Mouse (Mus musculus) limb, embryonic 15.5 days (tissue): ENCODE results near the gene Zfp78. TPM values are rescaled to one million over a fixed set of nuclear protein-coding genes. Genes with fewer than 3 reads are reported as not detected.

Experiments
- ATAC-seq: fragments of 200-750 bp; cut with Nextera tagmentation; 2 replicates; pipeline ENCODE4 v1.8.0; 2017; ENCODE audit warnings: low read depth, moderate TSS enrichment; ENCODE audit not compliant: insufficient number of reproducible peaks, low FRiP score, low TSS enrichment
- H3K27ac ChIP-seq: fragments of 300-500 bp; sonication (generic); 2 replicates; pipeline ENCODE4 v1.5.1; 2015; ENCODE audit warnings: moderate library complexity, mild to moderate bottlenecking, inconsistent platforms
- H3K27me3 ChIP-seq: fragments of 300-500 bp; sonication (generic); 2 replicates; pipeline ENCODE4 v1.6.1; 2015; ENCODE audit warnings: inconsistent platforms
- H3K36me3 ChIP-seq: fragments of 300-500 bp; sonication (generic); 2 replicates; pipeline ENCODE4 v1.6.1; 2015; ENCODE audit warnings: inconsistent platforms
- H3K4me1 ChIP-seq: fragments of 300-500 bp; sonication (generic); 2 replicates; pipeline ENCODE4 v1.6.1; 2015; ENCODE audit warnings: inconsistent platforms
- H3K4me2 ChIP-seq: fragments of 300-500 bp; sonication (generic); 2 replicates; pipeline ENCODE4 v1.6.1; 2015; ENCODE audit warnings: mild to moderate bottlenecking, inconsistent platforms
- H3K4me3 ChIP-seq: fragments of 300-500 bp; sonication (generic); 2 replicates; pipeline ENCODE4 v1.5.1; 2015; ENCODE audit warnings: mild to moderate bottlenecking, inconsistent platforms
- H3K9ac ChIP-seq: fragments of 300-500 bp; sonication (generic); 2 replicates; pipeline ENCODE4 v1.6.1; 2015; ENCODE audit warnings: inconsistent platforms
- H3K9me3 ChIP-seq: fragments of 300-500 bp; sonication (generic); 2 replicates; pipeline ENCODE4 v1.6.1; 2016; ENCODE audit warnings: inconsistent platforms
- WGBS: fragments of 180-500 bp; shearing (Covaris S2); methylation state at CpG from one replicate; pipeline ENCODE4 v1.1.7; 2015; 5-methylcytosine and 5-hydroxymethylcytosine counted together
- polyA plus RNA-seq: library from polyadenylated mRNA; unstranded; fragments of >200 nt; fragmentation: Nextera tagmentation; extraction: Ambion mirVana; gene quantifications from 2 replicates; pipeline ENCODE4 v1.2.1, GENCODE M21; 2015

The Zfp78 gene
- 2.9 and 3.3 TPM in 2 replicates for polyA plus RNA-seq

GRCm38 (mm10) chr7:6363047-6363488 lies at the start of gene Zfp78:
Gene Zfp78, plus strand, starts transcription at chr7:6363280.
- peak; percentile 77 for ATAC-seq

GRCm38 (mm10) chr7:6330458-6331232 lies 32.4 kb upstream of the Zfp78 start:
- peak; percentile 54 for ATAC-seq
- 16% methylated on average over 23 of the region's 23 CpGs for WGBS

More at GRCm38 (mm10) chr7:6363047-6363488, at the start of gene Zfp78:
- H3K4me2 ChIP-seq: peak within 1 kb of the TSS; percentile 67
- H3K4me3 ChIP-seq: peak within 1 kb of the TSS; percentile 61
- H3K9me3 ChIP-seq: no peaks in the 10 kb centered on the region
- peak within 1 kb of the TSS; percentile 92 for H3K27ac ChIP-seq
- H3K4me1 ChIP-seq: no peaks in the 10 kb centered on the region
- no peaks in the 10 kb centered on the region for H3K36me3 ChIP-seq
- no peaks in the 10 kb centered on the region for H3K27me3 ChIP-seq
- WGBS: 0% methylated on average over 23 of the region's 23 CpGs
- peak within 1 kb of the TSS; percentile 45 for H3K9ac ChIP-seq

GRCm38 (mm10) chr7:6331233-6331956 lies 31.7 kb upstream of the Zfp78 start, which contains the start of gene Zfp583:
Gene Zfp583, minus strand, starts transcription at chr7:6331285.
- Histone ChIP-seq H3K36me3 (peaks cover 12% of the 10 kb centered on the region; the same call in 1 of the 2 replicates), H3K27ac (peak within 1 kb of the TSS; percentile 87), H3K4me2 (peak within 1 kb of the TSS; percentile 61), H3K4me3 (peak within 1 kb of the TSS; percentile 62), H3K4me1 (peaks cover 14% of the 10 kb centered on the region; the same call in 1 of the 2 replicates), H3K9ac (peak within 1 kb of the TSS; percentile 61), H3K27me3 (no peaks in the 10 kb centered on the region), H3K9me3 (no peaks in the 10 kb centered on the region)
- ATAC-seq: peak; percentile 90
- 5% methylated on average over 31 of the region's 31 CpGs for WGBS

More at GRCm38 (mm10) chr7:6330458-6331232, 32.4 kb upstream of the Zfp78 start:
- Histone ChIP-seq H3K36me3 (peaks cover 12% of the 10 kb centered on the region; the same call in 1 of the 2 replicates), H3K27me3 (no peaks in the 10 kb centered on the region), H3K9me3 (no peaks in the 10 kb centered on the region), H3K9ac (peak overlapping the region; percentile 61), H3K4me3 (peak overlapping the region; percentile 62), H3K4me1 (peaks cover 14% of the 10 kb centered on the region; the same call in 1 of the 2 replicates), H3K27ac (peak overlapping the region; percentile 87), H3K4me2 (peak overlapping the region; percentile 61)

GRCm38 (mm10) chr7:6339865-6340264 lies 23.2 kb upstream of the Zfp78 start:
- Histone ChIP-seq H3K4me3 (no peak overlapping the region), H3K4me1 (no peaks in the 10 kb centered on the region), H3K4me2 (no peak overlapping the region), H3K27me3 (no peaks in the 10 kb centered on the region), H3K36me3 (no peaks in the 10 kb centered on the region), H3K9me3 (no peaks in the 10 kb centered on the region), H3K27ac (no peak overlapping the region), H3K9ac (no peak overlapping the region)
- 83% methylated on average over 5 of the region's 5 CpGs for WGBS
- ATAC-seq: no peak

- H3K27ac ChIP-seq: peak within 1 kb of the TSS; percentile 77; the same call in 1 of the 2 replicates
- H3K4me3 ChIP-seq: peak within 1 kb of the TSS; percentile 61
- ATAC-seq: peak; percentile 84
Observed at GRCm38 (mm10) chr7:6343501-6344071, 19.5 kb upstream of the Zfp78 start, which contains the start of gene Gm3854. Gene Gm3854, plus strand, starts transcription at chr7:6343759.

GRCm38 (mm10) chr7:6344124-6344523 lies 19.0 kb upstream of the Zfp78 start:
- Histone ChIP-seq H3K9me3 (no peaks in the 10 kb centered on the region), H3K4me2 (peak overlapping the region; percentile 42), H3K4me1 (no peaks in the 10 kb centered on the region), H3K9ac (no peak overlapping the region), H3K27ac (no peak overlapping the region), H3K4me3 (peak overlapping the region; percentile 61), H3K27me3 (no peaks in the 10 kb centered on the region), H3K36me3 (no peaks in the 10 kb centered on the region)
- 32% methylated on average over 10 of the region's 10 CpGs for WGBS
- no peak for ATAC-seq

More at GRCm38 (mm10) chr7:6343501-6344071, 19.5 kb upstream of the Zfp78 start, which contains the start of gene Gm3854:
- no peaks in the 10 kb centered on the region for H3K36me3 ChIP-seq
- peak within 1 kb of the TSS; percentile 46 for H3K9ac ChIP-seq
- under 1% methylated on average over 26 of the region's 26 CpGs for WGBS
- peak within 1 kb of the TSS; percentile 42 for H3K4me2 ChIP-seq
- H3K27me3 ChIP-seq: no peaks in the 10 kb centered on the region
- H3K4me1 ChIP-seq: no peaks in the 10 kb centered on the region
- H3K9me3 ChIP-seq: no peaks in the 10 kb centered on the region

- no peak overlapping the region for H3K4me3 ChIP-seq
- H3K4me2 ChIP-seq: no peak overlapping the region
- H3K27ac ChIP-seq: no peak overlapping the region
- ATAC-seq: no peak
- peaks cover 16% of the 10 kb centered on the region for H3K36me3 ChIP-seq
- H3K27me3 ChIP-seq: no peaks in the 10 kb centered on the region
- H3K9ac ChIP-seq: no peak overlapping the region
- H3K4me1 ChIP-seq: no peaks in the 10 kb centered on the region
- WGBS: 72% methylated on average over 2 of the region's 2 CpGs
- no peaks in the 10 kb centered on the region for H3K9me3 ChIP-seq
Observed at GRCm38 (mm10) chr7:6358121-6358520, 5.0 kb upstream of the Zfp78 start.

GRCm38 (mm10) chr7:6358937-6359590 lies 4.0 kb upstream of the Zfp78 start:
- no peak overlapping the region for H3K4me2 ChIP-seq
- peaks cover 8% of the 10 kb centered on the region for H3K36me3 ChIP-seq
- H3K9ac ChIP-seq: no peak overlapping the region
- H3K4me3 ChIP-seq: no peak overlapping the region
- WGBS: 53% methylated on average over 10 of the region's 10 CpGs
- no peak overlapping the region for H3K27ac ChIP-seq
- ATAC-seq: no peak
- H3K4me1 ChIP-seq: no peaks in the 10 kb centered on the region
- no peaks in the 10 kb centered on the region for H3K9me3 ChIP-seq
- no peaks in the 10 kb centered on the region for H3K27me3 ChIP-seq

GRCm38 (mm10) chr7:6360477-6361060 lies 2.5 kb upstream of the Zfp78 start:
- no peaks in the 10 kb centered on the region for H3K27me3 ChIP-seq
- WGBS: 16% methylated on average over 9 of the region's 9 CpGs
- ATAC-seq: no peak
- no peaks in the 10 kb centered on the region for H3K9me3 ChIP-seq
- no peak overlapping the region for H3K27ac ChIP-seq
- no peak overlapping the region for H3K4me3 ChIP-seq
- no peaks in the 10 kb centered on the region for H3K4me1 ChIP-seq
- H3K9ac ChIP-seq: no peak overlapping the region
- no peak overlapping the region for H3K4me2 ChIP-seq
- no peaks in the 10 kb centered on the region for H3K36me3 ChIP-seq

- Histone ChIP-seq H3K4me3 (peak overlapping the region; percentile 61), H3K27me3 (no peaks in the 10 kb centered on the region), H3K9ac (peak overlapping the region; percentile 31; the same call in 1 of the 2 replicates), H3K27ac (peak overlapping the region; percentile 83), H3K9me3 (no peaks in the 10 kb centered on the region), H3K36me3 (no peaks in the 10 kb centered on the region), H3K4me2 (peak overlapping the region; percentile 67), H3K4me1 (no peaks in the 10 kb centered on the region)
- no peak for ATAC-seq
- 25% methylated on average over 7 of the region's 7 CpGs for WGBS
Observed at GRCm38 (mm10) chr7:6361756-6362155, 1.3 kb upstream of the Zfp78 start.
